Mouse (Mus musculus): ENCODE data around the gene Eif4a1.
"Not testable (repeated sequence)": the region's sequence is repeated elsewhere in the genome, so short reads cannot be mapped to it uniquely, and the experiment has no call there.

Gene Eif4a1

GRCm38 (mm10) chr11:69633128-69633866, 38.9 kb downstream of the Eif4a1 start:
- no peak for DNase-seq (ENCODE audit: low read depth, low spot score)

GRCm38 (mm10) chr11:69632284-69633089, 39.7 kb downstream of the Eif4a1 start, which contains the start of gene Fxr2:
Gene Fxr2, plus strand, starts transcription at chr11:69632990.
- DNase-seq (ENCODE audit: low read depth, low spot score) = peak; percentile 100

GRCm38 (mm10) chr11:69629802-69630201, 42.4 kb downstream of the Eif4a1 start:
- no peak for DNase-seq (ENCODE audit: low read depth, low spot score)

GRCm38 (mm10) chr11:69628286-69628685, 43.9 kb downstream of the Eif4a1 start:
- DNase-seq (ENCODE audit: low read depth, low spot score) = no peak

- not testable (repeated sequence) for DNase-seq (ENCODE audit: low read depth, low spot score)
These were observed 47.9 kb downstream of the Eif4a1 start for GRCm38 (mm10) chr11:69624339-69624738.

- DNase-seq (ENCODE audit: low read depth, low spot score) = no peak
These were observed 49.2 kb downstream of the Eif4a1 start for GRCm38 (mm10) chr11:69623006-69623405.

- no peak for DNase-seq (ENCODE audit: low read depth, low spot score)
These were observed 49.8 kb downstream of the Eif4a1 start for GRCm38 (mm10) chr11:69622406-69622805.

- DNase-seq (ENCODE audit: low read depth, low spot score) = no peak
These were observed 50.5 kb downstream of the Eif4a1 start, which contains the start of gene Sat2 for GRCm38 (mm10) chr11:69621571-69622268. Gene Sat2, plus strand, starts transcription at chr11:69622024.

GRCm38 (mm10) chr11:69620394-69621081, 51.7 kb downstream of the Eif4a1 start:
- DNase-seq (ENCODE audit: low read depth, low spot score) = no peak

- DNase-seq (ENCODE audit: low read depth, low spot score) = no peak
These were observed 54.4 kb downstream of the Eif4a1 start, which contains the start of gene Shbg for GRCm38 (mm10) chr11:69617805-69618204. Gene Shbg, minus strand, starts transcription at chr11:69617905.

Measured in brain, embryonic 18.5 days (tissue).